Mouse (Mus musculus) spleen, adult 18-20 months (tissue): ENCODE measurements around the gene Scel.

Source experiments
- DNase-seq, 2 experiments: peaks; one replicate each; pipeline ENCODE4 v3.0.0; 2022; ENCODE audit warnings: mixed read lengths in 2 of 2

The Scel gene

DNA sequence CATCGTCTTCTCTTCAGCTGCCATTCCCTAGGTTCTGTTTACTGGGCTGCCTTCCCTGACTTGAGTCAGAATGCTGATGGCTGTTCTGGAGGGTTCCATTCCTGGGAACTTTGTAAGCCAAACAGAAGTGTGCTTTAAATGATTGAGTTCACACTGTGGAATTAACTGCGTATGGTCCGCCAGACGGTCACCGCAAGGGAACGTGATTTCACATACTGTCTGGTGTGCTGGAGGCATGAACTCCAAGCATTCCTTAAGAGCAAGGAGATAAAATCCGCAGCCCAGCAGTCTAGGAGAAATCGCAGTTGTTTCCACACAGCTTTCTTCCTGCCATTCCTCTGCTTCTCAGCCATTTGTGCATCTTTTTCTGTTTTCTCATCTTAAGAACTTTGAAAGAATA is 2.3 kb downstream of the Scel start:
- DNase-seq: no peak

DNA sequence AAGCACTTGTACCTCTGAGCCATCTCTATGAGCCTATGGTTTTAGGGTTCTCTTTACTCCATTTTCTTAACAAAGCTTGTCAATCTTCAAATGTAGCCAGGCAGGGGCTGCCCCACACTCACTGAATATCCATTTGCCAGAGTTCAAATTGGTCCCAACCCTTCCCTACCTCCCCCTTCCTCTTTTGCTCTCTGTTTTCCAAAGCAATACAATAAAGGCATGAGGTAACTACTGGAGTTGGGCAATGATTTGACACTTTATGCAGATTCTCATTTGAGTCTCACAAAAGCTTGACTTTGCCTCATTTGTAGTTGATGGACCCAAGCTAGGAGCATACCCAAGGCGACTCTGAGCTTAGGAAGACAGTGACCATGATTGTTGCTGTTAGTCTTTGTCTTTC is 13.1 kb downstream of the Scel start:
- DNase-seq: no peak

DNA sequence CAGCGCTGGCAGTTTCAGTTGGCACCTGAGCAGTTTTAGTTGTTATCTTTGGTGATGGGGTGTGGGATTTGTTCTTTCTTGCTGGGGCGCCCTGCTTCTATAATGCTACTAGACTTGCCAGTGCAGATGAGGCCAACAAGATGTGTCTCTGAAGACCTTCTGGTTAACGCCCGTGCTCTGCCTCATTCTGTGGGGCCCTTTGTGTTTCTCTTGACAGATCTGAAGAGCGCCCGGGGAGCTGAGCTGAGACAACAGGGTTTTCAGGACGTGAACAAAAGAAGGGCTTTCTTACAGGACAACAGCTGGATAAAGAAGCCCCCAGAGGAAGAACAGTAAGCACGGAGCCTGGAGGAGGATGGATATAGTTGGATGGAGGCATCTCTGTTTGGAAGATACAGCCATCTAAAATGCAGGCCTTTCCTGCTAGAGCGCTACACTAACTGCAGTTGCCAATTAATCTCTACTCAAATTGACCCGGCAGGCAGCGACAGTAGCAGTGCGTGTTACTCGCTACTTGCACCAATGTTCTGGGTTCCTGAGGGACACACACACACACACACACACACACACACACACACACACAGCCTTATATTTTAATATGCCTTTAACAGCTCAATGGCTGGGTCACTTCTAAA is 16.7 kb downstream of the Scel start:
- no peak for DNase-seq

DNA sequence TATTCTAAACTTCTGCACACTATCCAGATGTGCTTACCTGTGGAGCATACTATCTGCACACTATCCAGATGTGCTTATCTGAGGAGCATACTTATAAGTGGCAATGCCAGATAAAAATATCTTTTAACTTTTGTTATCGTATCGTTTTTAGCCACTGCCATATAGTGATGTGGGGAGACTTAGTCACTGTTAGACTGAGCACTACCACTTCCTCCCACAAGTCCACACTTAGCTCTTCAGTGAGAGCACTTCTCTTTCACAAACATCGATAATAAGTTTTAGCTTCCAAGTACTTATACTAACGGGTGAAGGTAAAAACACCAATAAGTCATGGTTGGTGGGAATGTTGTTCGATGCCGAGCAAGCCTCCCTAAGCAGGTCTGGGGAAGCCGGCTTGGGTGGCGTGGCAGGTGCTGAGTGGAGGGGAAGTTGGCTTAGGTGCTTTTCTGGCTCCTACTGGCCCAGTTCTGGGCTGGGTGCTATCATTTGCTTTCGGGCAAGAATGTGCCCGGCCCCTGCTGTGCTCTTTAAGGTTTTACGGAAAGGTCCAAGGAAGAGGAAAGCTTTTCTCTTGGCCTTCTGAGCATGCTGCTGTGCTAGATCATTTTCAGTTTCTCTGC is 18.7 kb downstream of the Scel start:
- no peak for DNase-seq

DNA sequence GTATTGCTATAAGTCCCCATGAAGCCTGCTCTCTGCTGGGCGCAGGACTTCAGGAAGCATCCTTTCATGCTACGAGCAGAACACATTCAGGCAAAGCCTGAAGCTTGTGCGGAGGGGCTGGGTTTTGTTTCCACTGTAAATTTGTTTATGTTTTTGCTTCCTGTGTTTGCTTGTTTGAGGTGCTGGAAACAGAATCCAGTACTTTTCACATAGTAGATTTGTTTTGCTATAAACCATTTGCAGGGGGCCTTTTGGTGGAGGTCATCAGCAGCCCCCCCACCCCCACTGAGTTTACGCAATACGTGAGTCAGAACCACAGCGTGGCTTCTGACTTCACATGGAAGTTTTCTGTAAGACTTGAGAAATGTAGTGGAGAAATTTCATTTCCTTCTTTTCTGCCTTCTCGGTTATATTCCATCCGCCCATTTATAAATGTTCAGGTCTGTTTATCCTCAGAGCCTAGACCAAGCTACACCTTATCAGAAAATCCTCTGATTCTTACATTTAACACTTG is 22.4 kb downstream of the Scel start:
- DNase-seq: no peak

DNA sequence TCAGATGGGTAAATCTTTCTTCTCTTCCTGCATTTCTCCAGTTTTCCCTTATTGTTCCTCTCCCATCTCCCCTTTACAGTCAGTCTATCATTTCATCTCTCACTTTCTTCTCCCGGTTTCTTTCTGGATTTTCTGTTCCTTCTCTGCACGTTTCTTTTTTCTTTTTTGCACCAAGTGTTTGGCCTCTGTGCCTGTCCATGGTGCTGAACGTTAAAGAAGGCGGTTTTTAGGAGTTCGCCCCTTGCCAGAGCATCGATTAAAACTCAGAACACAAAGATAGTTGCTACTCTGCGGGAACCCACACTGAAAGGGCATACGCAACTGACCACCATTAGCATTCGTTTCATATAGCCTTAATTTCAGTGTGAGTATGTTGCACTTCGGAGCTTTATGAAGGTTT is 23.2 kb downstream of the Scel start:
- DNase-seq: no peak

DNA sequence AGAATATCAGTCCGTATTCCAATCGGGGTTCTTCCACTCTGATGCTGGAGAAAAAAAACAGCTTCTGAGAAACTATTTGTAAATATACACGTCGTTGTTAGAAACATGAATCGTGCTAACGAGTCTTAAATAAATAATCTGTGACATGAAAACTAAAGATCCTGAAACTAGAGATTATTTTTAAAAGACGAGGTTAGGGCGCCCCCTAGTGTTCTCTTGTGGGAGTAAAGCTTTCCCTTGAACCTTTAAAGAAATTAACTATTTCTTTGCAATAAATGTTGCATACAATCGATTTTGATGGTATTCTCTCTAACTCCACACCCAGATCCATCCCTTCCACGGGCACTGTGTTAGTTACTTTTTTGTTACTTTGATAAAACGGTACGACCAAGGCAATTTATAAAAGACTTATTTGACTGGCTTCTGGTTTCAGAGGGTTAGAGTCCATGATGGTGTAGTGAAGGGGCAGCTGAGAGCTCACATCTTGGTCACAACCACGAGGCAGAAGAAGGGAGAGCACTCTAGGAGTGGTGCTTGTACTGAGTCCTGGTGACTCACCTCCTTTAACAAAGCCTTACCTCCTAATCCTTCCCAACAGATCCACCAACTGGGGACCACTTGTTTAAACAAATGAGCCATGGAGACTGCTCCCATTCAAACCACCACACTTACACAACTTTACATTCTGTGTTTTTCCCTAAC is 24.4 kb downstream of the Scel start:
- peak in 1 of 2 experiments; percentile 64 for DNase-seq

DNA sequence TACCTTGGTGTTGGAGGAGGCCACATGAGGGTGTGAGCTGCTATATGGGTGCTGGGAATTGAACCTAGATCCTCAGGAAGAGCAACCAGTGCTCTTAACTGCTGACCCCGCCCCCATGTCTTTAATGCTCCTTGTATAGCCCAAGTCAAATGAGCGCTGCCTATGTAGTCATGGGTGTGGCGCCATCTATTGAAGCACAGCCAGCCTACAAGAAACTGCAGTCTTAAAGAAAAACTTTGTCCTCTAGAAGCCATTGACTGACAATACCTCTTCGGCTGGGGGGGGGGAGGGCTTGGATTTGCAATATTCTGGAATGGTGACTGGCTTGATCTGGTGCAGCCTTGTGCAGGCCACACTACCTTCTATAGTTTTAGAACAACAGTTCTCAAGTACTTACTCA is 26.7 kb downstream of the Scel start:
- peak in 1 of 2 experiments; percentile 6 for DNase-seq

DNA sequence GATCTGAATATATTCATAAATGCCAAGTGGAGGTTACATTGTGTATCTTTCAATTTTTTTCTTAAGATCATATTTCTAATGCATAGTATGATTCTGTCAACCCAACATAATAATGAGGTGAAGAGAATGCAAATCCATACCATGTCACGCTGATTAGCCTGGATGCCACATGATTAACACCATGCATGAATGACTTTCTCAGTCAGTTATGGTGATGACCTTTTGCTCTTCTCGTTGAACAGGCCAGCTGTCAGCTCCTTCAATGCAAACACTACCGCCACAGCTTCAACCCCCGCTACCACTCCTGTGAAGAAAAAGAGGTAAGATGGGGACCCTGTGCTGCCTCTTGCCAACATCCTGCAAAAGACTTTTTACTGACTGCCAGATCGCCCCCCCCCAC is 28.5 kb downstream of the Scel start:
- no peak for DNase-seq

DNA sequence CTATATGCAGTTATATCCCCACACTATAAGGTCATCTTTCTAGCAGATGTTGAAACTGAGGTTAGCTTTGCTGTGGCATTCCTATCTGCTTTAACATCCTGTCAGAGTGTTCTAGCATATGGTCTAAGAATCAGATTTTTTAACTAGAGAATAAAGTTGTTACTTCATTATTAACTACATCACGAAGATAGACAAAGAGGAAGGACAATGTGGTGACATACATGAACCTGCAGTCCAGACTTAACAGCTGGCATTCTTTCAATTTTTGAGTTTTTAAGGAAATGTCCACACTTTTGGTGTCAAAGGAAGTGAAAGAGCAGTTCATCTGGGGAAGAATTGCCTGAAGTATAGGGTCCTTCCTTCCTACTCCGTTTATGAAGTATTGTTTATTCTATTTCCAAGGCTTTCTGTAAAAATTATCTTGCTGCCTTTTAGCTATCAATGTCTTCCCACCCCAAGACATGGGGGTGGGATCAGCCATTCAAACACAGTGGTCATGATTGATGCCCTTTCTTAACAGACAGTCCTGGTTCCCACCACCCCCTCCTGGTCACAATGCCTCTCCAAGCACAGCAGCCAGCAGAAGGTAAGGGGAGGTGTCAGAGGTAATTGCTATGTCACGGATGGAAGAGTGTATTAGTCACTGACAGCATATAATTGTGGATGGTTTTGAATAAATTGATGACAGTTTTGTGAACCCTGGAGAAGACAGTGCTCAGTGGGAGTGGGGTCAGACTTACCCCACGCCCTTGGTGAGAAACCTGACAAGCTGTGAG is 30.4 kb downstream of the Scel start:
- DNase-seq: no peak

DNA sequence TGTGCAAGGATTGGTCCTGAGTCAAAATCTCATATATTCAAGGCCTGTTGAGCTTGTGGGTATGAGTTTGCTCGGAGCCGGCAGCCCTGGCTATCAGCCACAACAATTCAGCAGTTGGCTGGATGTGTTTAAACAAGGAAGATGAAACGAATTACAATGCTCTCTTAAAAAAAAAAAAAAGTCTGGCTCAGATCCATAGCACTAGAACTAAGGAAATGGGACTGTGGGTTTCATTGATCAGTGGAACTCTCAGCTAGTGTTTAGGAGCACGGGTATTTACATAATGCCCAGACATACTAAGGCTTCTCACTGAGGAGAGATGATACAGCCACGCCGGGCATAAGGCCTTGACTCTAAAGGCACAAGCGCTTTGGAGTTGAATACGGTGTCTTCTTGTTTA is 32.6 kb downstream of the Scel start:
- DNase-seq: no peak

DNA sequence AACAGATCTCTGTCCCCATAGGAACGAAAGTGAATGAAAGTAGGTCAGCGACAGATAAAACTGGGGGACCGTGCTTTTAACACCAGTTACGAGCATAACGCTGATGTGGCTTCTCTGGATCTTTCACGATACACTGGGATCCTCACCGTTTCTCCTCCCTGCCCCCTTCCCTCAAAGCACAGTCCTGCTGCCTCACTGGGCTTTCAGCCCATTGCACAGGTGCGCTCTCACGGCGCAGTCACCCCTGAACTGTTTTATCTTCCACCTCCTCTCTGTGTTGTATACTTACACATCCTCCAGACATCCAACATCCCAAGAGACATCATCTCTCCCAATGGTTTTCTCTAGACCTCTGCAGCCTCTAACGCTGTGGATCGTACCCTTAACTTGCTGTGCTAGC is 33.1 kb downstream of the Scel start:
- no peak for DNase-seq

DNA sequence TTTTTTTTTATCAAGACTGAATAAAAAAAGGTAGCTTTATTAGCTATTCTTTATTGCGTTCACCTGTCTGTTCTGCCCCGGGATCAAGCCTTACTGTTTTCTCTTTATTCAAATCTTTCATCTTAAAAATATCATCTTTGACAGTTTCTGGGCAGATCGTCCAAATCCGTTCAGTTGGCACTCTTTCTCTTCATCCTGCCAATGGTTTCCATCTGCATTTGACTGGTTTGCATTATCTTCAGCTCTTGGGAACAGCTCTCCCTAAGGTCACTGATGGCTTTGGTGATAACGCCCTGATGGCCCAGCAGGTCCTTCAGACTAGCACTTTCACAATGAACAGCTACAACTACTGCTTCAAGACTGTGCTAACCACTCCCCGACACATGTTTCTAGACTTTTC is 35.1 kb downstream of the Scel start:
- no peak for DNase-seq

DNA sequence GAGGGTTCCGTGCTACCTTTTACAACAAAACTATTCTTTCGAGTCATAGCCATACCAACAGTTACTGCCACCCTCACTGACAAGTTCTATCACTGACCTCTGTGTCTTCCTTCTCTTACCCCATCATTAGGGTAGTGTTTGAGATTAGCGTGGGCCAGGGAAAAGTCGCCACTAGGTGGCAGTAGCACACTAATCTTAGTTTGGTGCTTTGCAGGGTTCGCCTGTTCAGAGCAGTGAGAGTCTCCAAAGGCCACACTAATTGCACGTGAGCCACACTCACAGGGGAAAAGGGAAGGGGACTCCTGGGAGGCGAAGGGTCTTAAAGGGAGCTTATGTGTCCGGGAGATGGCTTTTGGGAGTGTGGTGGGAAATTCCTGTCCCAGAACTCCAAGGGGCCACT is 37.3 kb downstream of the Scel start:
- peak; percentile 37 to 78 for DNase-seq

DNA sequence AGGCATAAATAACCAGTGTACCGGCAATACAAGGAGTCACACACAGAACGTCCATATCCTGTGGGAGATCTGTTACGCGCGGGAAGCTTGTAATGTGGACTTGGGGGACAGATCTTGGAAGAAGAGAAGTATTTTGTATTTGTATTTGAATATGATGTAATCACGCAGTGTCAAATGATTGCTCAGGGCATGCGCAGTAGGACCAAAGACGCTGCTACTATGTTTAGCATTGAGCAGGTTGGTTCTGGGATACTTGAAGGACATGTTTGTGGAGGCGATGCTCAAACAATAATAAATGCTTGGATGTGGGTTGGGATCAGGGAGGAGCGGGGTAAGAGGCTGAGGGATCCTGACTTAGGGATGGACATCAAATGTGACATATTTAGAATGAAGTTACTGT is 37.8 kb downstream of the Scel start:
- DNase-seq: no peak

DNA sequence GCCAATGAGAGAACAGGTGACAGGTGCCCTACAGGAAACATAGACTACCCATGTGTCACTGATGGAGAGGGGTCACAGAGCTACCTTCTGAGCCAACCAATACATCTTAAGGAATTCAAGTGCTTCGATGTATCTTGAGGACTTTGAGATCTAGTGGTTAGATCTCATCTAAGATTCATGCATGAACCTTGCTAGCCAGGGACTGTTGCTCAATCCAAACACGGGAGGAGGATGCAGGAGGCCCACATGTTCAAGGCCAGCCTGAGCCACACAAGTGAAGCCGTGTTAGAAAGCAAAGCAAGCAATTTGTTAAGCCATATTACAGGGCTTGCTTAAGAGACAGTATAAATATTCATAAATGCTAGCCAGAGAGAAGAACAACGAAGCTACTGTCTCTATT is 38.8 kb downstream of the Scel start:
- DNase-seq: no peak

DNA sequence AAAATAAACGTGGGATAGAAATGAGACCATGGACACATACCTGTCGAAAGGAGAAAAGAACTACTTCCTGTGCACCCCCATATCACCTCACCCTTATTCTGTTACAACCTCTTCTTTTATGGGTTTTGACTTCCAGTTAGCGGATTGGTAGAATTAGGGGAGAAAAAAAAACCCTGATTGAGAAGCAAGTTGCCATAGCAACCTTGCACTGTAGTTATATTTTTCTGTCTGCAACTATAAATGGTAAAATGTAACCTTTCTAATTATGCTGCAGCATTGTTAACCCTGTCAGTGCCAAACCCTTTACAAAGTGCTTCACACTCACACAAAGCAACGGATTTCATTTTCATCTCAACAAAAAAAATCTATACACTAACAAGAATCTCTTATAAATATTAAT is 39.2 kb downstream of the Scel start:
- DNase-seq: no peak

DNA sequence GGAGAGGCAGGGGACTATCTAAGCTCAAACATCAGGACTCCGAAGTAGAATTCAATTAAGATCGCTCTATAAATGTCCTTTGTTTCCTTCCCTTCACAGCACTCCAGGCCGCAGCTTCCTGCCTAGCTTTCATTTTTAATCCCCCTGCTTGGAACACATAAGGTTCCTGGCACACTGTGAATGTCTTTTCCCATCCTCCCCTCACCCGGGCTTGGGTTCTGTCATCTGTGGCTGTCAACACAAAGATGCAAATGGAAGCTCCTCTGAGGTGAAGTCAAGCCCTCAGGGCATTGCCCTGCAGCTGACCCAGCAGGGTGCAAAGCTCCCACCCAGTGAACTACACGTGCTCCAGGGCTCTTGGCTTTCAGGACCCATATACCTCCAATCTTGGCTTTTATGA is 43.5 kb downstream of the Scel start:
- no peak for DNase-seq

DNA sequence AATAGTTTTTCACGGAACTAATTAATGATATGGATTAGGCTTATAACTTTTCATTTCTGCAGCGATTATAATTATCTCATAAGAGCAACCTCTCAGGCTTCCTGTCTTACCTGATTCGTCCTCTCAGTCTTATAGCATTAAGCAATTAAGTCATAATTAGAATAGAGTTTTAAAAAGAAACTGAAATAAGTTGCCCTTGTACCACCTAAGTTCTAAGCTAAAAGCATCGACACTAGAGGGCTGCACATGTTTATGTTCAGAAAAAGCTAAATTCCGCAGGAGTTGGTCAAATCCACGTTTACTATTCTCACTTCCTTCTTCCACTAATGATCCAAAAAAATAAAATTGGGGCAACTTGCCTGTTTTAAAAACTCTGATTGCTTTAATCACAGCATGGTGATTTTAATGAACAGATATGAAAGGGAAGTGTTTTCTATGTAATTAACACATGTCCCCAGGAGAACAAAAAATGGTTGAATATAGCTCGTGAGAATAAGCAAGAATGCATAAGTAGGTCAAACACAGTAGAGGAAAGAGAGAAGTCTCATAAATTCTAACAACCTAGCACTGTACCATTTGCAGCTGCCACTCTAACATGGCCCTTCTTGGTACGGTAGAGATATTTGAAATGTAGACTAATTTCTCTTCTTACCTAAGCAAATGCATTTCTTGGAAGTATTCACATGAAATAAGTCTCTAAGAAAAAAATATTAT is 48.4 kb downstream of the Scel start:
- no peak for DNase-seq

DNA sequence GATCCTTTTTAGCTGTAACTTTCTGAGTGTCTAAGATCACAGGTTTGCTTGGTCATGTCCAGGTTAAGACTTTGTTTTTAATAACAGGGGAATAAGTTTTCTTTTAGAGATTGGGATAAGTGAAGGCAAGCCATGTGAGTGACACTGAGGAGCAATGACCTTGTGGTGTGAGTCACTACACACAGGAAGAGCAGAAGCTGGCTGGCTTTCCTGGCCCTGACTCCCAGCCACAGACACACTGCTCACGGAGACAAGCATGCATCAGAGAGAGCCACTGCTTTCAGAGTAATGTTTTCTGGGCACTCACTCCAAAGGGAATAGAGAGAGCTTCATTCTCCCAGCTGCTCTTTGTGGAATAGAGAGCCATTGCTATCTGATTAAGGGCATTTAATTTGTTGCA is 54.8 kb downstream of the Scel start:
- DNase-seq: no peak

DNA sequence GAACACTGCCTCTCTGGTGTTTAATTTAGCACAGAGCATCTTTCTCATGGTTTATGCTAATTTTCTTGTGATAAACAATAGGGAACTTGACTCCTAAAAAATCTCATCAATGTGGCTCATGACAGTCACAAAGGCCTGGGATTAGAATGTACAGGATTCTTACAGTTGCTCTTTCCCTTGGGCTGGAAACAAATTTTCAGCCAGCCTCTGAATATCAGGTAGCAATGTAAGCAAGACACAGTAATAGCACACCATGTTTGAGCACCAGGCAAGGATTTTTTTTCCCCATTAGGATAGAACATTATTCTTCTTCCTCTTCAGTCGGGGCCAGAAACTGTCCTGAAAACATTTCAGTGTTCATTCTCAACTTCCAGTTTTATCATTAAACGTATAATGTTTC is 55.3 kb downstream of the Scel start:
- no peak for DNase-seq

DNA sequence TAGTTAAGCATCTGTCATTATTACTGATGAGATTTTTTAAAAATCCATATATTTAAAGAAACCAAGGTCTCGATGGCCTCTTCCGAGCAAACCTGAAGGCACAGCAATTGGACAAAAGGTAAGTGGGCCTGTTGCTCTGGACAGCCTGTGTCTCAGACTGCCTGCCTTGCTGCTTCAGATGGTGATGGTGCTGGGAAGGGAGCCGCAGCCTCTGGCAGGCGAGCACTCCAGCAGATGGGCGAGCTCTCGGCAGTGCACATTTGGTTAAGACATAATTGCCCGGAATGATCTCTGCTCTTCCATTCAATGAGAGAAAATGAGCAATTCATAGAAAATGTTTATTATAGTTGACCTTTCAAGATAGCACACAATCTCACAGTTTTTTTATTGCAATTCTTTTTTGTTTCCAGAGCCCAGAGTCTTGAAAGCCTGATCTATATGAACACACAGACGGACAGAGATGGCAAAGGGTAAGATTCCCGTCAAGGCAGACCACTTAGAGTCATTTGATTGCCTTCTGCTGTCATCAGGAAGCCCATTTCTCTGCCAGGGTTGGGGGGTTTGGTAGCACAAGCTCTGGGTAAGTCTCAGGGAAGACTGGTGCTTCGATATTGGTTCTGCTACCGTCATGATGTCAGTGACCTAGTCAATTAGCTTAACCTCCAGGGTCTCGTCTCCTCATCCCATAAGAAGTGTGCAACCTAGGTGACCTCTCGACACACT is 58.6 kb downstream of the Scel start:
- DNase-seq: no peak
